Mouse (Mus musculus): ENCODE results near the gene Tcl1b5. TPM values are rescaled to one million over a fixed set of nuclear protein-coding genes. Genes with fewer than 3 reads are reported as not detected.
"Not testable (repeated sequence)": the region's sequence is repeated elsewhere in the genome, so short reads cannot be mapped to it uniquely, and the experiment has no call there.

The Tcl1b5 gene
- total RNA-seq, 2 experiments from 2014 or later: not detected

GRCm38 (mm10) chr12:105201657-105202056, 25.5 kb downstream of the Tcl1b5 start, which contains the start of gene Tcl1b4:
Gene Tcl1b4, plus strand, starts transcription at chr12:105201957.
- DNase-seq (ENCODE audit: low spot score in 2 of 2); intact Hi-C loops (cut with DNase I): not testable (repeated sequence)

GRCm38 (mm10) chr12:105207071-105207470, 30.9 kb downstream of the Tcl1b5 start:
- intact Hi-C loops (cut with DNase I): no loop called here
- no peak for DNase-seq (ENCODE audit: low spot score in 2 of 2)

GRCm38 (mm10) chr12:105208441-105208840, 32.3 kb downstream of the Tcl1b5 start:
- no peak for DNase-seq (ENCODE audit: low spot score in 2 of 2)
- intact Hi-C loops (cut with DNase I): no loop called here

GRCm38 (mm10) chr12:105209231-105209630, 33.1 kb downstream of the Tcl1b5 start:
- intact Hi-C loops (cut with DNase I): no loop called here
- DNase-seq (ENCODE audit: low spot score in 2 of 2): no peak

- intact Hi-C loops (cut with DNase I): no loop called here
Measured at GRCm38 (mm10) chr12:105217101-105217760, 41.1 kb downstream of the Tcl1b5 start.

GRCm38 (mm10) chr12:105222601-105223319, 46.6 kb downstream of the Tcl1b5 start, which contains the start of gene Tcl1:
Gene Tcl1, minus strand, starts transcription at chr12:105222793.
- intact Hi-C loops (cut with DNase I): no loop called here
- DNase-seq (ENCODE audit: low spot score in 2 of 2): no peak

More at GRCm38 (mm10) chr12:105217101-105217760, 41.1 kb downstream of the Tcl1b5 start:
- DNase-seq (ENCODE audit: low spot score in 2 of 2): no peak

- intact Hi-C loops (cut with DNase I): no loop called here
- no peak for DNase-seq (ENCODE audit: low spot score in 2 of 2)
Measured at GRCm38 (mm10) chr12:105224621-105225320, 48.6 kb downstream of the Tcl1b5 start.

Other genes starting within 250 kb of the Tcl1b5 start
- gene Syne3, start 166.5 kb upstream of the Tcl1b5 start, total RNA-seq (2021): 1 to 10 TPM; 1.1 to 1.4 TPM
- 10 to 100 TPM; 62.5 to 64.1 TPM for gene Glrx5, start 143.7 kb upstream of the Tcl1b5 start, total RNA-seq (2021)
- gene Tcl1b2, start 30.3 kb upstream of the Tcl1b5 start, total RNA-seq (2021): not detected
- not detected for gene Tcl1b1, start 16.7 kb upstream of the Tcl1b5 start, total RNA-seq (2021)
- not detected for gene Tcl1b3, start 14.7 kb downstream of the Tcl1b5 start, total RNA-seq (2021)
- gene Tcl1b4, start 25.6 kb downstream of the Tcl1b5 start, total RNA-seq (2021): not detected
- not detected for gene Tcl1, start 46.4 kb downstream of the Tcl1b5 start, total RNA-seq (2021)
- gene Tunar, start 157.5 kb downstream of the Tcl1b5 start, total RNA-seq (2021): 10 to 100 TPM; 11.8 to 15.6 TPM

Data from left cerebral cortex, postnatal 14 days (tissue).